Mouse (Mus musculus) neural tube, embryonic 10.5 days (tissue): ENCODE results near the gene Ppid.
A peak's percentile ranks its signal among the peaks of the same experiment; 100 is the strongest.
"Not testable (repeated sequence)": the region's sequence is repeated elsewhere in the genome, so short reads cannot be mapped to it uniquely, and the experiment has no call there.

ENCODE experiments used
- DNase-seq: peaks from one replicate; pipeline ENCODE4 v3.0.0-alpha.2; 2017; ENCODE audit warnings: low spot score; ENCODE audit errors: extremely low spot score

Gene Ppid

DNA sequence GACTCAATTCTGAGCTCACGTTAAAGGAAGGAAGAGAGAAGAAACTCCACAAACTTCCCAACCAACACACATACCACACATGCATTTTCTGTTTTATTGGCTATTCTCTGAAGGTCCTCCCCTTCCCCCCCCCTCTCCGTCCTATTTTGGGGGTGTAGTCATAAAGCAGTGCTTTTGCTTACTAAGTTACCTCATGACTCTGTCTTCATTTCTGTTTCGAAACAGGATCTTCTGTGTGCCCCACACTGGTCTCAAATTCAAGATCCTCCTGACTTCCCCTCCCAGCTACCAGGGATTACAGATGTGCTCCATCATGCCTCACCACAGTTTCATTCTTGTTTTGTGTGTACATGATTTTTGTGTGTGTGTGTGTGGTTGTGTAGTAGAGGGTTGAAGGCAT lies 18.7 kb upstream of the Ppid start:
- no peak for DNase-seq

DNA sequence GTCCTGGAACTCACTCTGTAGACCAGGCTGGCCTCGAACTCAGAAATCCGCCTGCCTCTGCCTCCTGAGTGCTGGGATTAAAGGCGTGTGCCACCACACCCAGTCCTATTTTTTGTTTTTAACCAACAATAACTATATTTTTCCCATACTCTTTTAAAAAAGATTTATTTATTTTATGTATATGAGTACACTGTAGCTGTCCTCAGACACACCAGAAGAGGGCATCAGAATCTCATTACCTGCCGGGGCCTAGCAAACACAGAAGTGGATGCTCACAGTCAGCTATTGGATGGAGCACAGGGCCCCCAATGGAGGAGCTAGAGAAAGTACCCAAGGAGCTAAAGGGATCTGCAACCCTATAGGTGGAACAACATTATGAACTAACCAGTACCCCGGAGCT lies 17.8 kb upstream of the Ppid start:
- not testable (repeated sequence) for DNase-seq

DNA sequence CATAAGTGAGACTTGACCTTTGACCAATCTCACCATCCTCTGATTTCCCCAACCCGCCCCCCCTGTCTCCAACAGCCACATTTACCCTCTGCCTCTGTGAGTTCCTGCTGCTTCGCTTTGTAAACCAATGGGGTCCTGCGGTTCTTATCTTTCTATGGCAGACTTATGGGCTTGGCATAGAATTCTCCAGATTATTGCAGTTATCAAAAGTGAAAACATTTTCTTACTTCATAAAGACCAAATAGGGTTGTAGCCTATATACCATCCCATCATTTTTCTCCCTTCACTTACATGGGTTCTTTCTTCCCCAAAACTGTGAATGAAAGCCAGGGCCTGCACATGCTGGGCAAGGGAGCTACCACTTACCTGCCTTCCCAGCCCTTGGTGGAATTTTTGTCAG lies 16.8 kb upstream of the Ppid start:
- DNase-seq = no peak

DNA sequence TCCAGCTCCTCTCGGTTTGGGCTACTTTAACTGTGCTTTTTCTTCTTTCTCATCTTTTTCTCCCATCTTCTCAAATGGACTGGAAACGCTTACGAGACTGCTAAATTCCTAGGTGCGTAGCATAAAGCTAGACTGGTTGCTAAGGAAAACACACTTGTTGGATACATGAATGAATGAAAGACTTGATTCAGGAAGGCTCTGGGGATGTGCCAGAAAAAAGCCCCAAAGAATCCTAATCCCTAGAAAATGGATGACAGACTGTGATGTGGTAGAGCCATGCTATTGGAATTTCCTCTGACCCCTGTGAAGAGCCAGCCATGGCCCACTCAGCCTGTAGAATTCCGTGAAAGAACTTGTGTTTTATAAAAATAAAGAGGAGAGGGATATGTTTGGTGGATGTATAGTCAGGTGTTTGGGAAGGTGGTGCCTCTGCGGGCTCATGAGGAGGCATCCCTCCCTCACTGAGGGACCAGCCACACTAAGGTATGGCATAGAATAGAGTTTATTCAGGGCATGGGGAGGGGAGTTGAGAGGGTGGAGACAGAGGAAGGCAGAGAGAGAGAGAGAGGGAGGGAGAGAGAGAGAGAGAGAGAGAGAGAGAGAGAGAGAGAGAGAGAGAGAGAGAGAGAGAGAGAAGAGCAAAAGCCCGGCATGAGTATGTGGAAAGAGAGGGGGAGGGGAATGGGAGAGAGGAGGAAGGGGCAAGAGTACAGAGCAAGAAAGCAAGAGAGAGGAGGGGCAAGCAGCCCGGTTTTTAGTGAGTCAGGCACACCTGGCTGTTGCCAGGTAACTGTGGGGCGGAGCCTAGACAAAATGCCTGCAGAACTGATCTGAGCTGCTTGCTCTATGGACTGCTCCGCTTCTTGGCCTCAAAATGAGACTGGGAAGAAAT lies 15.3 kb upstream of the Ppid start:
- DNase-seq = no peak

DNA sequence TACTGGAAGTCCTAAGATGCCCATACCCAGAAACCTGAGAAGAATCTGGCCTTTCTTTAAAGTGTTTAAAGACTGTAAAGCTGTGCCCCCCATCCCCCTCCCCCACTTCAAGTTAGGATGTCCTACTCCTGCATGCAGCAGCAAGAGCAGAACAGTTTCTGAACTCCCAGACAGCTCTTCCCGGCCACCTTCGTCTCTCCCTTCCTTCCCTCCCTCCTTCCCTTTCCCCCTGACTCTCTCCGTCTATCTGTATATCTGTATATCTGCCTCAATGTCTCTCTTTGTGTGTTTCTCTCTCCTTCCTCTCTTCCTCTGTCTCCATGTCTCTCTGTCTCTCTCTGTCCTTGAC lies 14.7 kb upstream of the Ppid start:
- no peak for DNase-seq

DNA sequence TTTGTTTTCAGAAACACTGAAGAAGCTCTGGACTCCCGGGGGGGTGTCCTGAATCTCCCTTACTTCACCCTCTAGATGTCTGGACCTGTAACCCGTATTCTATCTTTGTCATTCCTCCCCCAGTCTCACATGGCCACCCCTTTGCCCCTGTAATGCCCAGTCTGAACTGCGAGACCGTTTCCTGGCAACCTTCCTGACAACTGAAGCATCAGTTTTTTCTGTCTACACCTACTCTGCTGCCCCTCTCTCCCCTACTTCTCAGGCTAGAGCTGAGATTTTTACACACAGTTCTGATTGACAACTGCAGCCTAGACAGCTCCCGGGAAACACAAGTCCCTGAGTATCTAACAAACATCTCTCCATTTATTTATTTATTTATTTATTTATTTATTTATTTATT lies 14.3 kb upstream of the Ppid start:
- DNase-seq = no peak

DNA sequence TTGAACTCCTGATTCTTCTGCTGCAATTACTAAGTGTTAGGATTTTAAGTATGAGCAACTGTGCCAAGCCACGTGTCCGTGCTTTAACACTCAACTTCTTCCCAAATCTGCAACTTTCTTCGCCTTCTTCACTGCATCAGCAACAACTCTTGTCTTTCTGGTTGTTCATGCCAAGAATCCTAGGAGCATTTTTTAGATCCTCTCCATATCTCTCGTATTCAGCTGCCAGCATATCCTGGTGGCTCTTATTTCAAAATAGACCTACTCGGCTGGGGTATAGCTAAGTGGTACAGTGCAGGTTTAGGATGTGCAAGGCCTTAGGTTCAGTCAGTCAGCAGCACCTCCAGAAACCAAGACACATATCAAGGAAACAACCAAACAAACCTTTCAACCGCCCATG lies 13.5 kb upstream of the Ppid start:
- DNase-seq = no peak

DNA sequence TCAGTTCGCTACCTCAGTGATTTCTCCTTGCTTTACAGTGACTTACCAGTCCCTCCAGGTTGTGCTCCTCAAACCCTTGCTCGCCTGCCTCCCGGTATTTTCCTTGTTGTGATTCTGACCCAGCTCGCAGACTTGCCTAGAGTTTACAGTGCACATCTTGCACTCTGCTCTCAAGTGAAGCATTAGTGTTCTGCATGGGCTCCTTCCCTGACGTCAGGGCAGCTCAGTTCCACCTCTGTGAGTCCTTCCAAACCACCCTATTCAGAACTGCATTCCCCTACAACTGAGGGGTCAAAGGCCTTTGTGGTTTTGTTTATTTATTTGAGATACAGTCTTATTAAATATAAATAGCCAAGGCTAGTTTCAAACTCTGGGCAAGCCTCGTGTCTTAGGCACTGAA lies 13.0 kb upstream of the Ppid start:
- DNase-seq = no peak

DNA sequence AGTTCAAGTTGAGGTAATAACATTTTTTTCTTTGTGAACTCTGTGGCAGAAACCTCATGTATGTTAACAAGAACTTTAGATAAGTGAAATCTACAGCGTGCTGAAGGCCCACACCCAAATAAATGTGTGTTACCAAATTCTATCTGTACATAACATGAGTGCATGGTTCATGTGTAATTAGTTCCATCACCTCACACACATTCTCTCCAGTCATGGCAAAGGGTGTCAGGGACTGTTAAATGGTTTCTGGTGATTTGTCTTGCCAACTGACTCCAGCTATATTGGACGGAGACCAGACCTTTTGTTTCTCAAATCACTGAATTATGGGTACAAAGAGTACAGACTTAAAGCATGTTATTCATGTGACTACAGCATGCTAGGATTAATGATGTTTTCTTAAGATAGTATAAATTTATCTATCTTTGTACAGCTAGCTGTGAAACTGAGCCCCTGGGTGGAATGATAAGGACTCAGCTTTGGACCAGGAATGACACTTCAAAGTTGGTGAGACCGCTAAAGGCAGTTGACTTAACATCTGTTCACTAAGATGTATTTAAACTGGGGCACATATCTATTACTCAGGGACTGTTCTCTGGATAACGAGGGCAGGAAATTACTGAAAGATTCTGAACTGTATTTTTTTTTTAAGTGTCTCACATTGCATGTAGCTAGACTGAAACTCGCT lies 11.1 kb upstream of the Ppid start:
- DNase-seq = no peak

DNA sequence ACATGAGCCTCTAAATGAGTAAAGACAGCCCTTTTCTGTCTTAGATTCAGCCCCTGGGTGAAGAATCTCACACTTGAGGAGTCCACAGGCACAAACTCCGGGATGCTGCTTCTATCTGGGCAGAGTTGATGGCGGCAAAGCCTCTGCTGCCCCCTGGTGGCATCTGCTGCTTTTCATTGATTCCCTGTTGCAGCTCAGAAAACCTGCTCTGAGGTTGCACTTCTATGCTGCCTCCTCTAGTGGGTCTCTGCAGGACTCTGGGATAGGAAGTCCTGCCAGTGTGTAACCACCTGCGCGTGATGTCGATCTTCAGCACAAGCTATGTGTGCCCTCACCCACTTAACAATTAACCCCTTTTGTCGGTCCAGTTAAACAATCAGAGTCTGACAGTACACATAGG lies 4.3 kb upstream of the Ppid start:
- peak; percentile 90 for DNase-seq

DNA sequence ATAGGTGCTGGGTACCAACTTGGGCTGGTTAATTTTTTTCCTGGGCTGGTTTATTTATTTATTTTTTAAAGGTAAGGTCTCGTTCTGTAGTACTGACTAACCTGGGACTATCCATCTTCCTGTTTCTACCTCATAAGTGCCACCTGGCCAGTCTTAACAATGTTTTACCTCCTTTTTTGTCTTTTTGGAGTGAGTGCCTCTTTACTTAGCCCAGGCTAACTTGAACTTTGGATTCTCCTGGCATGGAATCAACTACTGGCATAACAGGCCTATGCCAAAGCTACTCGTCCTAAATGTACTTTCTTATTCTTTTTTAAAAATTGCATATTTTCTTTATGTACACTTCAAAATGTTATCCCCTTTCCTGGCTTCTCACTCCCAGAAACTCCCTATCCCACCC lies 1.5 kb upstream of the Ppid start:
- no peak for DNase-seq

DNA sequence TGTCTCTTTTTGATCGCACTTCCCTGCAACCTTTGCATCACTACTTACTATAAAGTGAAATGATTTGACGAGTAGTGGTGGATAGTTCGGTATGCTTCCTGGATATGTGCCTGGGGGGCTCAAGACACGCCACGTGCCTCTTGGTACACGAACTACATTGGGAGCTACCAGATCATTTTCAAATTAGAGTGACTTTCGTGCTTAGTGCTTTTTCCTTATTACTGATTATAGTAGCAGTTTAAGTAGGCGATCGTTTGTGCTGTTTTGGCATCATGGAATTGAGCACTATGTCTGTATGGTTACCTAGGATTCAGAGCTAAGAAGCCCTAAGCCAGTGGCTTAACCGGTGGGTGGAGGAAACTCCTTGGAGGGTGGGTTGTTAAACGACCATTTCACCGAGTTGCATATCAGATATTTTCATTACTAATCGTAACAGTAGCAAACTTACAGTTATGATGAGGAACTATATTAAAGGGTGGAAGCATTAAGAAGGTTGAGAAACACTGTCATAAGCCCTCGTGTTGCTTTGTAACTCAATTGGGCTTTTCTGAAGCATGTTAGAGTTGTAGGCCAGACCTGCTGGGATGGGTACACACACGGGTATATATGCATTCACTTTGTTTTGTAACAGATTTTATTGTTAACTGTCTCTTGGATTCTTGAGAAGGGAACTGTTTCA lies 790 bp downstream of the Ppid start:
- DNase-seq = no peak

DNA sequence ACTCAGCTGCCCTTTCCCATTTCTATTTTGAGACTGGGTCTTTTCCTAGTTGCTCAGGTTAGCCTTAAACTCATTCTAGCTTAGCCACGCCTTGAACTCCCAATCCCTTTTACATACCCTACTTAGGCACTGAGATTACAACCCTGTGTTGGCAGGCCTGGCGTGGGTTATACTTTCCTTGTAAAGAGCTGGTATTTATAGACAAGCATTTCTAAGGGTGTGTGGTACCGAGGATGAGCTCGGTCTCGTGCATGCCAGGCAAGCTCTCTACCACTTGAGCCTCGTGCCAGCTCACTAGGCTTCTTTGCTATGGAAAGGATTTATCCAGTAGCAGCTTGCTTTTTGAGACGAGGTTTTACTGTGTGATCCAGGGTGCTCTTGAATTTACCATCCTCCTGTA lies 4.3 kb downstream of the Ppid start:
- DNase-seq = no peak

DNA sequence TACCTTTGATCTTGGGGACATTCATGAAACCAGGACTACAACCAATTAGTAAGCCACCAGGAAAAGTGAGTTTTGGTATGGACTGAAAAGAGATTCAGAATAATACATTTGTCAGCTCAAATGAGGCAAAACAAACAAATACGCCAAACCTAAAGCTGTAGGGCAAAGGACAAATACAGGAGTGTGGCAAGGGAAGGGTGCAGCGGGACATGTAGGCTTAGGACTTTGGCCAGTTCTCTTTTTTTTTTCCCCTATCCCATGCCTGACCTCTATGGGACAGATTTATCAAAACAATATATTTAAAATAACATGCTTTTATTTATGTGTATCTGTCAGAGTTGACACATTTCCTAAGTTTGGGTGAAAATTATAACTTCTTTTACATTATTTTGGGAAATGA lies 18.7 kb downstream of the Ppid start:
- DNase-seq = no peak

DNA sequence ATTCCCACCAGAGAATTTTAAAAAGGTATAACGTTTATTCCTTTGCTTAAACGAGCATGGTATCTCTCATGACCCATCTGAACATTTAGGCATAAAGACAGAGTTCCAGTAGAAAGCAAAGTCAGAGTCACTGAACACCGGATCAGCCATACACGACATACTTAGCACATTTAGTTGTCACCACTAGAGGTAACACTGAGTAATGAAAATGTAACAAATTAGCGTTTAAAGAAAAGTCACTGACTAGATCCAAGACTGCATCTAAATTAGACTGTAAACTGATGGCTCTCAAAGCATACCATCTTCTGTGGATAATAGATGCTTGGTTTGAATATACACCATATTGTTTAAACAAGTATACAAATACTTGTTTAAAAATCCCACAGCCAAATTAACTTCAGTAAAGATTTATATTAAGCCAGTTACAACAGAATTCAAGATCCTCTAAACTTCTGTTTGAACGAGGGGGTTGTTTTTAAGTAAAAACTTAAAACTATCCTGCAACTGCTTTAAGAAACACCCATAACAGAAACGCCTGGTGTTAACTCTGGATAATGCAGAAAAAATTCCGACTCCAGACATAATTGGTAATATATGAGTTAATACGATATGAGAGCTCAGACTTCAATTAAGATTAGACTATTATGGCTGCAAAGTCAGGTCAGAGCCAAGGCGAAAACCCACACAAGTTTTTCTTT lies 36.5 kb downstream of the Ppid start:
- DNase-seq = no peak

DNA sequence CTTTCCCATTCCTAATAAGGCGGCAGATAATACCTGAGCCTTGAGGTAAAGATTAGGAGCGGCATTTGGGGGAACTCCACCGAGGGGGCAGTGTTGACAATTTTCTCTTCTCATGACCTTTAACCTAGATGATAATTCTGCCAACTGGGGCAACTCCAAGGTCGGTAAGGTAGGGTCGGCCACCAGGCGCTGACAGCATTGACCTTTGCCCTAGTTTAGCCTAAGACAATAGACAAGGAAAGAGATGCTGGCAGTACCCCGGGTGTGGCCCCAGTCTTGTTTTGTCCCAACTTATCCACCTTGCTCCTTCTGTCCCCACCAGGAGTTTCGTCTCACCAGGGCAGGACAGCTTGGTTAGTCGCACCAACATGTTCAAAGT lies 37.0 kb downstream of the Ppid start:
- no peak for DNase-seq

DNA sequence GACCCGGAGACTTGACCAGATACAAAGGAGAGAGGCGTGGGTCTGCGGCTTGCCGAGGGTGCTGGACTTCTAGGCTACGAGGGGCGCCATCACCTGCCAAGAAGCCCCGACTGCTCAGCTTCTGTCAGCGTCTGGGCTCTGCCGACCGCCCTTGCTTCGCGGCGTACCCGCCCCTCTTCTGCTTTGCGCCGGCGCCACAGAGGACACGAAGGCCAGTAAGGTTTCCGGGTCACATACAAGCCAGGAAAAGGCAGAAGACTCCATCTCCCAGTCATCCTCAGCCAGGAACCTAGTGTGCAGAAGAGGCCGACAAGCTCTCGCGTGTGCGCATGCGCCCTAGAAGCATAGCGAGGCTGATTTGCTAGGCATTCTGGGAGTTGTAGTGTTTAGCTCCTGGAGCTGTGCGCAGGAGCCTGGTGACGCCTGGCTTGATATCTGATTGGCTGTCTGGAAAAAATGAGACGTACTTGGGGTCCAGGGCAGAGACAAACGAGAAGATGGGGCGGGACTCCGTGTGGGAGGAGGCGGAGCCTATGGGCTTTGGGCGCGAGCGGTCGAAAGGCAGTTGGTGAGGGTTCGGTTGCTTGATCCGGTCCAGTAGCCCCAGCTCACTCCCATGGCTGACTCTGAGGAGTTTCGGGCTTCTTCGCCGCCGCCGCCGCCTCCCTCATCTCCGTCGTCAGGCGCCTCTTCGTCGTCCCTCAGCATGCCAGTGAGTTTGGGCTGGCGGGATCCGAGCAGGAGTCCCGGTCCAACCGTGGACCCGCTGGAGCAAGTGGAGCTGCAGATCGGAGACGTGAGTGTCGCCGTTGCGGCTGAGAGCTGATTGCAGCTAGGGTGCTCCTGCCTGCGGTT lies 37.6 kb downstream of the Ppid start, which contains the start of gene 4930579G24Rik:
Gene 4930579G24Rik, plus strand, starts transcription at position 519 of the 855 bp plus-strand sequence.
- DNase-seq = peak; percentile 91

DNA sequence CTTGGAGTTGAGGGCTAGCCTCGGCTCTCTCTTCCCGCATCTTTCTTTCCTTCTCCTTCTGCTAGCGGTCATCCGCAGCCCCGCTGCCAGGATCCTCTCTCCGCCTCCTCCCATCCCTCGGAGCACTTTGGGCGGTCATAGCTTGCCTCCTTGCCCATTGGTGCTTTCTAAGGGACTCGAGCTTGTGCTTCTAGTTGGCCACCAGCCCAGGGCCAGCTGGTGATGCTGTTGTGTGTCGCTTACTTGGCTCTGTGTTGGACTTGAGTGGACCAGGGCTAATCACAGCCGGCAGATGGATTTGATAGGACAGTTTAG lies 38.2 kb downstream of the Ppid start, which contains the start of gene Etfdh:
Gene Etfdh, minus strand, starts transcription at position 85 of the 315 bp plus-strand sequence.
- no peak for DNase-seq

DNA sequence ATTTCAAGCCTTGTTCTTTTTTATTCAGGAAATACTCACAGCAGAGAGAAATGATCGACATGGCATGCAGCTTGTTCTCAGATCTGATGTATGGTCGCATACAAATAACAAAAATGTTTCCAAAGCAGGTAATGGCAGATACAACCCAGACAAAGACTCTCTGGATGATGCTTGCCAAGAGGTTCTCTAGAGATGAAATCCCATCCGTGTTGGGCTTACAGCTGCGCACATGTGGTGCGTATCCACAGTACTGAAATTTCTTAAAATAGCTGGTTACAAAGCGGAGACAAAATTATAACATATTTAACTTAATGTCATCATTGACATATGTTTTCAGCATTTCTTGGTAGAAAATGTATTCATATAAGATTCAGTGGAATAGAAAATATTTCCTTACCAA lies 61.0 kb downstream of the Ppid start:
- no peak for DNase-seq
